Mouse (Mus musculus) limb, embryonic 13.5 days (tissue): Measurements from ENCODE around the gene Yjefn3. TPM values are rescaled to one million over a fixed set of nuclear protein-coding genes. Genes with fewer than 3 reads are reported as not detected.

ENCODE experiments used
- ATAC-seq: fragments of 200-750 bp; cut with Nextera tagmentation; 2 replicates; pipeline ENCODE4 v1.8.0; 2017; ENCODE audit warnings: low read depth, moderate number of reproducible peaks, moderate TSS enrichment; ENCODE audit not compliant: low FRiP score
- H3K27ac ChIP-seq: fragments of 300-500 bp; sonication (generic); 2 replicates; pipeline ENCODE4 v1.5.1; 2015; ENCODE audit warnings: inconsistent platforms, mild to moderate bottlenecking, moderate library complexity
- H3K27me3 ChIP-seq: fragments of 300-500 bp; sonication (generic); 2 replicates; pipeline ENCODE4 v1.6.1; 2015; ENCODE audit warnings: mild to moderate bottlenecking, inconsistent platforms
- H3K36me3 ChIP-seq: fragments of 300-500 bp; sonication (generic); 2 replicates; pipeline ENCODE4 v1.6.1; 2015; ENCODE audit warnings: inconsistent platforms, mild to moderate bottlenecking, moderate library complexity
- H3K4me1 ChIP-seq: fragments of 300-500 bp; sonication (generic); 2 replicates; pipeline ENCODE4 v1.6.1; 2015; ENCODE audit warnings: inconsistent platforms
- H3K4me2 ChIP-seq: fragments of 300-500 bp; sonication (generic); replicated peaks from 2 replicates; pipeline ENCODE4 v1.6.1; 2015; ENCODE audit warnings: inconsistent platforms, mild to moderate bottlenecking, moderate library complexity
- H3K4me3 ChIP-seq: fragments of 300-500 bp; sonication (generic); 2 replicates; pipeline ENCODE4 v1.5.1; 2015; ENCODE audit warnings: moderate library complexity, mild to moderate bottlenecking, inconsistent platforms
- H3K9ac ChIP-seq: fragments of 300-500 bp; sonication (generic); 2 replicates; pipeline ENCODE4 v1.6.1; 2015; ENCODE audit warnings: mild to moderate bottlenecking, inconsistent platforms
- H3K9me3 ChIP-seq: fragments of 300-500 bp; sonication (generic); 2 replicates; pipeline ENCODE4 v1.6.1; 2016; ENCODE audit warnings: inconsistent platforms
- WGBS: fragments of 180-500 bp; shearing (Covaris S2); methylation state at CpG from one replicate; pipeline ENCODE4 v1.1.7; 2015; 5-methylcytosine and 5-hydroxymethylcytosine counted together
- polyA plus RNA-seq: library from polyadenylated mRNA; unstranded; fragments of >200 nt; fragmentation: Nextera tagmentation; extraction: Ambion mirVana; gene quantifications from 2 replicates; pipeline ENCODE4 v1.2.1, GENCODE M21; 2015

Yjefn3 gene
- polyA plus RNA-seq, 1 experiment from 2014 or later = 6.6 TPM

DNA sequence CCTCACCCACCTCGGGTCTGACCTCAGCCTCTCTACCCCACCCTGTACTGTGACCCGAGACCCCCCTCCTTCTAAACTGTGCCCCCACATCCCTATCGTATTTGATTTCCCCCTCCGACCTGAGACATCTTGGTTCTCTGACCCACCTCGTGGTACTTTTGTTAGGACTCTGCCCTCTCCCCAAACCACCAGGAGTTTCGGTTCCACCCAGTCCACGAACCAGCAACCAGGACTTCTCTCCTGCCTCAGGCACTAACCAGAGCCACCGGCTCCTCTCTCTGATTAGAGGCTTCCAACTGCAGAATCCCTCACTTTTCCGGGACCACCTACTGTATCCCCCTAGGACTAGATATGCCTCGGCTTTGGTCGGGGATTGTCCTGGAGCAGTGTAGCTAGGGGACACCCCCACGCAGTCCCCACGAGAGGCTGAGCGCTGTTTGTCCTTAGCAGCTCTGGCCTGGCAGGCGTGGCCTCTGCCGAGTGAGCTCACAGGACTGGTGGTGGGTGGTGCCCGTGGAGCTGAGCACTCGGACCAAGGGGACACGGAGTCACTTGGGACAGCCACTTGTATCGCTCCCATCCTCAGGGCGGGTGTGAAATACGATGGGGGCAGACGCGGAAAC is 14.2 kb downstream of the Yjefn3 start:
- 5% methylated on average over 24 of the region's 24 CpGs for WGBS
- Histone ChIP-seq H3K9ac (peak overlapping the region; percentile 48), H3K4me2 (peak overlapping the region; percentile 63), H3K27me3 (peaks cover 94% of the 10 kb centered on the region), H3K36me3 (peaks cover 13% of the 10 kb centered on the region), H3K9me3 (no peaks in the 10 kb centered on the region), H3K4me1 (peaks cover 28% of the 10 kb centered on the region), H3K27ac (no peak overlapping the region), H3K4me3 (peak overlapping the region; percentile 36)
- no peak for ATAC-seq

DNA sequence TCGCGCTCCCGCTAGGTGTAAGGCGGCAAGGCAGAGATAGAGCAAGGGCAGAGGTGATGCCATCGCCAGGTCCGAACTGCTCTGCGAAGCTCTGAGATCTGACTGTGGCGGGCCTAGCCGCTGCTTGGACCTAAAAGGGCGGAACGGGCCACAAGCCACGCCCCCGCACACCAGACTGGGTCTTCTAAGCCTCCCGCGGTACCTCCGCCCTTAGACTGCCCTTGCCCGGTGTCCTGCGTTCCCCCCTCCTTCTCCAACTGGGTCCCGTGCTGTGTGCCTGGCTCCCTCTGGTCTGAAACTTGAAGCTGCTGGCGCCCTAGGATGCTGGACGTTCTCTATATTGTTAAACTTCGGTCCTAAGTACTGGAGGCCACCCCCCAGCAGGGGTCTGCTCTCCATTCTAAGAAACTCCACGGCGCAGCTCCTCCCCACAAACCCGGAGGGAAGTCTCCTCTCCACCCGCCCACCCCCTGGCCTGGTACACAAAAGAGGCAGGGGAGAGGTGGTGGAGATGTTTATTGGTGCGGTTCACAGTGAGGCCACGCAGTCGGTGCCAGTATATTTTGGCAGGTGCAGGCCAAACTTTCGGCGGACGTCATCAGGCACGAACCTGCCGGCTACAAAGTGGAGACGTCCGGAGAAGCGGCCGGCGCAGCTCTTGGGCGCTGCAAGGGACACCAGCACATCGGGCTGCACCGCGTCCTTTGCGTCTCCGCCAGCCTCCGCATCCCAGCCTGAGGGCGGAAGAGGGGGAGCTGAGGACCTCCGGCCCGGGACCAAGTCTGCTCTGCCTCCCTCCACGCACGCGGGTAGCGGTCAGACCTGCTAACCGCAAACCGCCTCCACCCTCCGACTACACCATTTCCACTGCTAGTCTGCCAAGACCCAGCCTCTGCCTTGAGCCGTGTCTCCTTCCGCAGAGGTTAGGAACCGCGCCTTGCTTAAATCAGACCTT is 14.9 kb downstream of the Yjefn3 start, which contains the start of gene Cilp2:
Cilp2 (minus strand) TSS at position 399 of the 955 bp plus-strand sequence.
- 1% methylated on average over 59 of the region's 60 CpGs for WGBS
- no peak for ATAC-seq

DNA sequence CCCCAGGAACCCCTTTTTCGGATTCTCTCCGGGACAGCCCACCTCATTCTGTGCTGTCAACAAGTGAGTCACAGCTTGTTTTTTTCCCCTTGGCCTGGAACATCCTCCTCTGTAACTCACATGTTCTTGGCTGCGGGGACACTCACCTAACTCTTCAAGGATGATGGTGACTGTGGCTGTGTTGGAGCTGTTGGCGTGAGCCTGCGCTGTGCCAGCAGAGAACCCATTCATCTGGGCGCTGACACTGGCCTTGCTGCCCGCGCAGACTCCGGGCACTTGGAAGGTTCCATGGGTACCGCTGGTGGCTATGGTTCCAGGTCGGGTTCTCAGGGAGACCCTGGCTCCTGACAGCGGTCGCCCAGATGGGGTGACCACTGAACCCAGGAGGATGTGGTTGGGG is 18.4 kb downstream of the Yjefn3 start:
- no peak for ATAC-seq
- no peak overlapping the region for H3K9ac ChIP-seq
- peaks cover 36% of the 10 kb centered on the region for H3K4me1 ChIP-seq
- H3K4me2 ChIP-seq = no peak overlapping the region
- no peaks in the 10 kb centered on the region for H3K36me3 ChIP-seq
- H3K4me3 ChIP-seq = no peak overlapping the region
- WGBS = 55% methylated on average over 13 of the region's 13 CpGs
- H3K27ac ChIP-seq = no peak overlapping the region
- H3K9me3 ChIP-seq = no peaks in the 10 kb centered on the region
- peaks cover 100% of the 10 kb centered on the region for H3K27me3 ChIP-seq

More for the DNA sequence above, 14.9 kb downstream of the Yjefn3 start, which contains the start of gene Cilp2:
- H3K4me2 ChIP-seq = peak within 1 kb of the TSS; percentile 63
- no peaks in the 10 kb centered on the region for H3K9me3 ChIP-seq
- peak within 1 kb of the TSS; percentile 36 for H3K4me3 ChIP-seq
- H3K27ac ChIP-seq = no peak within 1 kb of the TSS
- H3K4me1 ChIP-seq = peaks cover 28% of the 10 kb centered on the region
- peaks cover 5% of the 10 kb centered on the region for H3K36me3 ChIP-seq
- H3K9ac ChIP-seq = peak within 1 kb of the TSS; percentile 48
- peaks cover 99% of the 10 kb centered on the region for H3K27me3 ChIP-seq

DNA sequence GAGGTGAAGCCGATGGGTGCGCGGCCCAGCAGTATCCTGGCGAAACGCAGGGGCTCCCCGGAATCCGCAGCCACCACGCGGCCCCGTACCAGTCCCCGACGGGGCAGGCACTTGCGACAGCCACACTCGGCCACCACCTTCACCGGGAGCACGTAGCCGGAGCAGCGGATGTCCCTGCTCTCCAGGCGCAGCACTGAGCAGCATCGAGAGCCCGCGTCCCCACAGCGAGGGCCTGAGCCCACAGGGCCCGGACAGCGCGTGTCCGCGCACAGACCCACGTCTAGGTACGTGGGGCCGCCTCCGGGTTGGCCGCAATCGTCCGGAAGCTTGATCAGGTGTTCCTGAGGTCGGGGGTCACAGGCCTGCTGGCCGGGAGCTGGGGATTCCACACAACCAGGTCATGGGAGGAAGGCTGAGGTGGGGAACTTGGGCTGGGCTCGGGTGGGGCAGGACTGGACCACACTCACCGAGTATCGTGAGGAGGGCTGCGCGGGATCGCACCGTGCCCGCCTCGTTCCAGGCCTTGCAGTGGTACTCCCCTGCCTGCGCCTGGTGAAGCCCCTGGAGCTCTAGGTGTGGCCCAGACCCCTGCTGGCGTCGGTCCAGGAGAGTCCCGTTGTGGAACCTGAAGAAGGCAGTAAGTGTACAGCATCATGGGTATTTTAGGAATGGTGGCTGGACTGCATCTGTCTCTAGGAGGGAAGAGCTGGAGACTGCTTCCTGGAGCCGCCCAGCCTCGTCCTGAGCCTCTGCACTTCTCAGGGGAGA is 19.5 kb downstream of the Yjefn3 start:
- peak overlapping the region; percentile 47 for H3K4me3 ChIP-seq
- 14% methylated on average over 52 of the region's 52 CpGs for WGBS
- peak overlapping the region; percentile 63 for H3K4me2 ChIP-seq
- peaks cover 100% of the 10 kb centered on the region for H3K27me3 ChIP-seq
- H3K4me1 ChIP-seq = peaks cover 24% of the 10 kb centered on the region
- ATAC-seq = no peak
- H3K9ac ChIP-seq = peak overlapping the region; percentile 50; the same call in 1 of the 2 replicates
- no peaks in the 10 kb centered on the region for H3K9me3 ChIP-seq
- no peak overlapping the region for H3K27ac ChIP-seq
- no peaks in the 10 kb centered on the region for H3K36me3 ChIP-seq

DNA sequence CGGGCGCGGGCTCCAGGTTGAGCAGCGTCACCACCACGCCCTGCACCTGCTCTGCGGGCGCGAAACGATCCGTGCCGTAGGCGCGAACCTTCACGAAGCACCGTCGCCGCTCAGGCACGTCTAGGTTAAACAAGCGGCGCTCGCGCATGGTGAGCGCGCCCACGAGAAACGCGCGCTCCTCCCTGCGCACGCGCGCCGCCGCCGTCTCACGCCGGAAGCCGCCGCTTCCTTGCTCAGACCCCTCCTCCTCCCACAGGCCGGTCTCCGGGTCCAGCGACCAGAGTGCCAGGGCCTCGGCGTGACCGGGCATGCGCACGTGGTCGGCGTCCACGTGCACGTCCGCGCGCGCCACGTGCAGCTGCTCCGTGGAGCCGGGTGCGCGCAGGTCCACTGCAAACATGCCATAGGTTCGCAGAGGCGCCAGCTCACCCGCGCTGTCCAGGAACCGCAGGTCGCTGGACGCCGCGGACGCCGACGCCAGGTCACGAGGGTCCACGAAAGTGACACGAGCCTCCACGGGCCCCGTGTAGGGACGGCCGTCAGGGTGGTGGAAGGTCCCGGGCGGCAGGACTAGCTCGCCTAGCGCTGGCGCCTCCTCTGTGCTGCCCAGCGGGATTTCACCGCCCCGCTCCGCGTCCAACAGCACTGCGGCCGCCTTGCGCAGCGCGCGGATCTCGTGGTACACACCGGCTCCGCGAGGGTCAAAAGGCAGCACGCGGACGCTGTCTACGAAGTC is 20.3 kb downstream of the Yjefn3 start:
- Histone ChIP-seq H3K4me3 (peak overlapping the region; percentile 47), H3K27me3 (peaks cover 100% of the 10 kb centered on the region), H3K9me3 (no peaks in the 10 kb centered on the region), H3K9ac (peak overlapping the region; percentile 50), H3K27ac (no peak overlapping the region), H3K4me2 (peak overlapping the region; percentile 63), H3K4me1 (peaks cover 16% of the 10 kb centered on the region), H3K36me3 (no peaks in the 10 kb centered on the region)
- ATAC-seq = peak; percentile 71
- 5% methylated on average over 103 of the region's 103 CpGs for WGBS

DNA sequence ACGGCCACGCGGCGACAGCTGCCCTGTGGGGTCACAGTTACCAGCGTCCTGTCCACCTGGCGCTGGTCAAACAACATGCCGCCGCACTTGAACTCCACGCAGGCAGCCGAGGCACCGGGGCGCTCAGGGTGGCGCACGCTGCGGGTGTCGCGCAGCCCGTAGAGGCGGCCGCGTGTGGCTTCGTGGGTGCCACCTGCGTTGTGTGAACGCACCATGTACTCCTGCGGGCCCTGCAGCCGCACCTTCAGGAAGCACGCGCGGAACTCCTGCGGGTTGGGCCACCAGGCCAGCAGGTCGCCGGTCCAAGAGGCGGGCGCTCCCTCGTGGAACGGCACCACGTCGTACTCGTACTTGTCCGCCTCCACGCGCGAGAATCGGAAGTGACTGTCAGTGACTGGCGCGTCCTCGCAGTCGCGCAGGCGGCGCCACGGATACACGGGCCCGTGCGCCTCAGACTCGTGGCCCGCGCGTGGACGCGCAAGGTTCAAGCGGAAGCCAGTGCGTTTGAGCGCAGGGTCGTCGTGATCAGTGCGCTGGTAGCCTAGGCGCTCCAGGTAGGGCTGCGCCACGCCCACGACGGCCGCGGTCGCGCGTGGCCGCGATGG is 21.1 kb downstream of the Yjefn3 start:
- Histone ChIP-seq H3K4me2 (peak overlapping the region; percentile 63), H3K9ac (peak overlapping the region; percentile 50), H3K4me1 (peaks cover 11% of the 10 kb centered on the region), H3K36me3 (no peaks in the 10 kb centered on the region), H3K9me3 (no peaks in the 10 kb centered on the region), H3K27me3 (peaks cover 100% of the 10 kb centered on the region), H3K4me3 (peak overlapping the region; percentile 47), H3K27ac (no peak overlapping the region)
- no peak for ATAC-seq
- WGBS = 15% methylated on average over 79 of the region's 79 CpGs

DNA sequence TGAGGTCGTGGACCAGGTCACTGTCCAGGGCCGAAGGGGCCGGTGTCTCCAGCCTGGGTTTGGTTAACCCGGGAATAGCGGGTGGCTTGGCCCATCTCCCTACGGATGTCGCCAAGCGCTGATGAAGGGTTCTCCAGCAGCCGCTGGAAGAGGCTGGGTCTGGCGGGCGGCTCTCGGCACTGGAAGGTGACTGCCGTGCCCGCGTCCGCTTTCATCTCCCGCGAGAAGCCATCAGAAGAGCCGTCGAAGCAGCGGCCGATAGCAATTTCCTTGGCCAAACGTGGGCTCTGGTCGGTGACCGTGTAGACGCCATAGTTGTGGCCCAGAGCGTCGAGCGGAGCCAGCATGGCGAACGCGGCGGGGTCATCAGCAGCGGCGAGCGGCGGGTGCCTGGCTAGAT is 21.7 kb downstream of the Yjefn3 start:
- Histone ChIP-seq H3K4me3 (peak overlapping the region; percentile 47), H3K9me3 (no peaks in the 10 kb centered on the region), H3K4me2 (peak overlapping the region; percentile 63), H3K27ac (no peak overlapping the region), H3K36me3 (no peaks in the 10 kb centered on the region), H3K27me3 (peaks cover 99% of the 10 kb centered on the region), H3K9ac (peak overlapping the region; percentile 50; the same call in 1 of the 2 replicates), H3K4me1 (peaks cover 11% of the 10 kb centered on the region)
- no peak for ATAC-seq
- 10% methylated on average over 37 of the region's 37 CpGs for WGBS

DNA sequence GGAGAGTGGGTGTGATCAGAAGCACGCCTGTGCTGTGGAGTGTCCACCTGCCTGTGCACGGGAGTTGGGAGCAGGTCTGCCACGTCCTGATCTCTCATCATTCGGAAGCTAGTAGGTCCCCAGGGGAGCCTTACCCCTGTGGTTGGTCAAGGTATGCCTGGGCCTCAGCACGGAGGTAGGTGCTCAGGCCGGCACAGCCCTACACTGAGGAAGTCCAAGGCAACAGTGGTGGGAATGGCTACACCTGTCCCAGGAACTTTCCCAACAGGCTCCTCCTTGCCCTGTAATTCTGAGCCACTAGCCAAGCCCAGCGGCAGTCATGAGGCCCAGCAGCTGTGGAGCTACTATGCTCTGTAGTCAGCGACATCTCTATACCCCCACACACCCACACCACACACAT is 22.8 kb downstream of the Yjefn3 start:
- no peak overlapping the region for H3K27ac ChIP-seq
- H3K9ac ChIP-seq = no peak overlapping the region
- no peak overlapping the region for H3K4me3 ChIP-seq
- H3K9me3 ChIP-seq = no peaks in the 10 kb centered on the region
- H3K4me1 ChIP-seq = peaks cover 12% of the 10 kb centered on the region
- ATAC-seq = no peak
- WGBS = 60% methylated on average over 8 of the region's 8 CpGs
- H3K4me2 ChIP-seq = no peak overlapping the region
- H3K36me3 ChIP-seq = no peaks in the 10 kb centered on the region
- peaks cover 91% of the 10 kb centered on the region for H3K27me3 ChIP-seq

DNA sequence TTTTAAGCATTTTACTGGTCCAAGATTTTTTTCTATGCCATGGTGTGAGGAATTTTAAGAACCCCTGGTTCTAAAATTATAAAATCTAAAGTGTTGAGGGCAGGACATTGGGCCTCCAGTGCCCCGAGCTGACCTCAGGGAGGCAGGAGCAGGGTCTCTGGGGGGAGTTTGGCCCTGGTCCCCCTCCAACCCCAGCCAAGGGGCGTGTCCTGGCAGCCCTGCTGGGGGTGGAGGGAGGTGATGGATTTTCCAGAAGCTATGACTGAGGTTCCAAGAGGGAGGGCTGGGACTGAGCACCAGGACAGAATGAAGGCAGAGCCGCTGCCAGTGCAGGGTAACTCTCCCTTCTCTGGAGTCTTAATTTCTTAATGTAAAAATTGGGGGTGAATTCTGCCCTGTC is 24.5 kb downstream of the Yjefn3 start:
- H3K4me3 ChIP-seq = no peak overlapping the region
- H3K4me2 ChIP-seq = no peak overlapping the region
- H3K4me1 ChIP-seq = peaks cover 14% of the 10 kb centered on the region
- H3K27me3 ChIP-seq = peaks cover 74% of the 10 kb centered on the region
- H3K9ac ChIP-seq = no peak overlapping the region
- no peaks in the 10 kb centered on the region for H3K36me3 ChIP-seq
- ATAC-seq = no peak
- no peaks in the 10 kb centered on the region for H3K9me3 ChIP-seq
- no peak overlapping the region for H3K27ac ChIP-seq
- 51% methylated on average over 3 of the region's 3 CpGs for WGBS

DNA sequence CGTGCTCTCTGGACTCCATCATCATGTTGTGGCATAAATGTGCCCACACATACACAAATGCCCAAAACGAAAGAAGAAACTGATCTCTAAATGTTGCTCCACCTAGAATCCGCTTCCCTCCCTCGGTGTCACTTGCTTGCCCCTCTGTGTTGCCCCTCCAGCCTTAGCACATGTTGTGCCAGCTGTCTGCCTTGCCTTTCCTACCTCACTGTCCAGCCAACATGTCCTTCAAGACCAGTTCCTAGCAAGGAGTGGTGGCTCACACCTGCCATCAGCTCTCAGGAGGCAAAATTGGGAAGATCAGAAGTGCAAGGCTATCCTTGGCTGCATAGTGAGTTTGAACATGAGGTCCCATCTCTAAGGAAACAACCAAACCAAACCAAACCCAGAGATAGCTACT is 25.1 kb downstream of the Yjefn3 start:
- H3K9ac ChIP-seq = no peak overlapping the region
- H3K27me3 ChIP-seq = peaks cover 68% of the 10 kb centered on the region
- H3K9me3 ChIP-seq = no peaks in the 10 kb centered on the region
- H3K27ac ChIP-seq = no peak overlapping the region
- no peak for ATAC-seq
- no peak overlapping the region for H3K4me2 ChIP-seq
- WGBS = 79% methylated on average over 4 of the region's 4 CpGs
- H3K4me1 ChIP-seq = peaks cover 14% of the 10 kb centered on the region
- H3K36me3 ChIP-seq = no peaks in the 10 kb centered on the region
- no peak overlapping the region for H3K4me3 ChIP-seq

DNA sequence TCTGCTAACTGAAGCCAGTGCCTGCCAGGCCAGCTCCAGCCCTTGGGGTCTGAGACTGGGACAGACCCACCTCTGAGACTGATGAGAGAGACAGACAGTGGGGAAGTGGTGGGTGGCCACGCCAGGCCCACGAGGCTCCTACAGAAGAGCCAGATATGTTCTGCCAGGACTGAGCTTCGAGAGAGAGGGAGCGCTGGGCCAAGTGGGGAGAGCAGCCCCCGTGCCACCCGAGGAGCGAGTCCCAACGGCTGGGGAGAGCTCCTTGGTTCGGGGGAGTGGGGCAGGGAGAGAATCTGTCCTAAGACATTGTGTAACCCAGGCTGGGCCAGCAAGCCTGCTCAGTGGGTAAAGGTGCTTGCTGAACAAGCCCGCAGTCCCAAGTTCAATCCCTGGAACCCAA is 25.5 kb downstream of the Yjefn3 start:
- no peak for ATAC-seq
- Histone ChIP-seq H3K27me3 (peaks cover 64% of the 10 kb centered on the region), H3K36me3 (no peaks in the 10 kb centered on the region), H3K9me3 (no peaks in the 10 kb centered on the region), H3K4me1 (peaks cover 12% of the 10 kb centered on the region), H3K4me2 (no peak overlapping the region), H3K4me3 (no peak overlapping the region), H3K27ac (no peak overlapping the region), H3K9ac (no peak overlapping the region)
- WGBS = 73% methylated on average over 10 of the region's 10 CpGs
